Mouse (Mus musculus) midbrain, embryonic 12.5 days (tissue): Measurements from ENCODE around the gene Trf. TPM values are rescaled to one million over a fixed set of nuclear protein-coding genes. Genes with fewer than 3 reads are reported as not detected.

Source experiments
- ATAC-seq: fragments of 200-750 bp; cut with Nextera tagmentation; 2 replicates; pipeline ENCODE4 v1.8.0; 2017; ENCODE audit warnings: low read depth, moderate TSS enrichment, moderate library complexity; ENCODE audit not compliant: low FRiP score
- H3K27ac ChIP-seq: fragments of 300-500 bp; sonication (generic); replicated peaks from 2 replicates; pipeline ENCODE4 v1.5.1; 2016; ENCODE audit warnings: mild to moderate bottlenecking
- H3K27me3 ChIP-seq: fragments of 300-500 bp; sonication (generic); 2 replicates; pipeline ENCODE4 v1.6.1; 2016; ENCODE audit warnings: mild to moderate bottlenecking
- H3K36me3 ChIP-seq: fragments of 300-500 bp; sonication (generic); 2 replicates; pipeline ENCODE4 v1.6.1; 2016
- H3K4me1 ChIP-seq: fragments of 300-500 bp; sonication (generic); 2 replicates; pipeline ENCODE4 v1.6.1; 2016
- H3K4me2 ChIP-seq: fragments of 300-500 bp; sonication (generic); replicated peaks from 2 replicates; pipeline ENCODE4 v1.6.1; 2016; ENCODE audit warnings: mild to moderate bottlenecking, moderate library complexity
- H3K4me3 ChIP-seq: fragments of 300-500 bp; sonication (generic); 2 replicates; pipeline ENCODE4 v1.5.1; 2016; ENCODE audit warnings: mild to moderate bottlenecking
- H3K9ac ChIP-seq: fragments of 300-500 bp; sonication (generic); replicated peaks from 2 replicates; pipeline ENCODE4 v1.6.1; 2016; ENCODE audit warnings: mild to moderate bottlenecking, moderate library complexity
- H3K9me3 ChIP-seq: fragments of 300-500 bp; sonication (generic); 2 replicates; pipeline ENCODE4 v1.6.1; 2016; ENCODE audit warnings: mild to moderate bottlenecking
- WGBS: fragments of 180-500 bp; shearing (Covaris S2); methylation state at CpG from one replicate; pipeline ENCODE4 v1.1.7; 2016; 5-methylcytosine and 5-hydroxymethylcytosine counted together
- polyA plus RNA-seq: library from polyadenylated mRNA; unstranded; fragments of >200 nt; fragmentation: Nextera tagmentation; extraction: Ambion mirVana; gene quantifications from 2 replicates; pipeline ENCODE4 v1.2.1, GENCODE M21; 2016

The Trf gene
- 16.9 and 20.6 TPM in 2 replicates for polyA plus RNA-seq

DNA sequence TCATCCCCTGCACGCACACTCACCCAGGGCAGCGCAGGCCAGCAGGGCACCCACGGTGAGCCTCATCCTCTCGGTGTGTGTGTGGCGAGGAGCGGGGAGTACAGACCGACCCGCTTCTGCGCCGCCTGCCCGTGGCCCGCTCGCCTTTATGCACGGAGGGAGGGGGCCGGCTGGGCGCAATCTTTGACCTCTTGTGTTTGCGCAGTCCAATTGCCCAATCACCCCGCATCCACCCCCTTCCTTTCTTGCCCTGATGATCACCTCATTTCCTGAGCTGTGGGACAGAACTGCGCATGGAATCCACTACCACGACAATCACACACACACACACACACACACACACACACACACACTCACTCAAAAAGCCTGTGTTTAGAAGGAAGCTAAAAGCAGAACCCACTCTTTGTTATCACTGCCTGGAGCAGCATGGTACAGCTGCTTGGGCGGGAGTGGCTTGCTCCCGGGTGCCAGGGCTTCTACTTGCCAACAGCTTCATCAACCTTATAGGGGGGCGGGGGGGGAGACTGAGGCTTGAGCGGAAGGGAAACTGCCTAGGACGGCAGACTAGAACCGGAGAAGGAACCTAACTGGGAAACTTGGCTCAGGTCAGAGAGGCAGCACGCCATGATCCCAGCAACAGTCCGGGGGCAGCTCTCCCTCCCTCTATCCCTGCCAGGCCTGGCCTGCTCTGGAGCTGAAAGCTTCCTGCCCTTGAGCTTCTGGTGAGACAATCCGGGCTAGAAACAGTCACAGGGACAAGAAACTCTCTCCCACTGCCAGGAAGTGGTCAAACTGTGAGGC, at the start of gene Trf, which contains the start of gene Gm20425:
Trf (minus strand) TSS at position 294 of the 801 bp plus-strand sequence.
Gm20425 (minus strand) TSS at position 157 of the 801 bp plus-strand sequence.
- H3K9ac ChIP-seq, result 0 out of 2 replicates have a peak within 1 kb of the TSS, but pooled peaks have one; percentile 11
- WGBS, result 61% methylated on average over 27 of the region's 29 CpGs
- H3K9me3 ChIP-seq, result no peaks in the 10 kb centered on the region
- 0 out of 2 replicates have a peak, but pooled peaks have one; percentile 19 for ATAC-seq
- no peaks in the 10 kb centered on the region for H3K36me3 ChIP-seq
- peak within 1 kb of the TSS; percentile 26 for H3K4me2 ChIP-seq
- H3K27ac ChIP-seq, result no peak within 1 kb of the TSS
- H3K4me3 ChIP-seq, result no peak within 1 kb of the TSS
- peaks cover 10% of the 10 kb centered on the region for H3K4me1 ChIP-seq
- no peaks in the 10 kb centered on the region for H3K27me3 ChIP-seq

GRCm38 (mm10) chr9:103276876-103277275, 46.6 kb upstream of the Trf start:
- no peaks in the 10 kb centered on the region for H3K9me3 ChIP-seq
- no peaks in the 10 kb centered on the region for H3K27me3 ChIP-seq
- H3K4me1 ChIP-seq, result no peaks in the 10 kb centered on the region
- H3K9ac ChIP-seq, result no peak overlapping the region
- no peak overlapping the region for H3K4me2 ChIP-seq
- H3K4me3 ChIP-seq, result no peak overlapping the region
- no peaks in the 10 kb centered on the region for H3K36me3 ChIP-seq
- ATAC-seq, result no peak
- H3K27ac ChIP-seq, result no peak overlapping the region
- whole genome bisulfite sequencing, result 87% methylated on average over 6 of the region's 6 CpGs

DNA sequence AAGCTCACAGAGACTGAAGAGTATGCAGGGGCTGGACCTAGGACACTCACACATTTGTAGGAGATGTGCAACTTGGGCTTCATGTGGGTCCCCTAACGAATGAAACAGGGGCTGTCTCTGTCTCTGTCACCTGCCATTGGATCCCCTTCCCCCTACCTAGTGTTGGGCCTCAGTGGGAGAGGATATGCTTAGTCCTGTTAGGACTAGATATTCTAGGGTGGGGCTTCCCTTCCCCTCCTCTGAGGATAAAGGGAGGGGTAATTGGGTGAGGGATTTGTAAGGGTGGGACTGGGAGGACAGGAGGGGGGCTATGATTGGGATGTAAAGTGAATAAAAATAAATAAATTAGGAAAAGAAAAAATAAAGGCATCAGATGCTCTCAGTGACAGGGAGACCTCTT, 45.4 kb upstream of the Trf start:
- no peak overlapping the region for H3K27ac ChIP-seq
- H3K4me1 ChIP-seq, result no peaks in the 10 kb centered on the region
- H3K9ac ChIP-seq, result no peak overlapping the region
- no peaks in the 10 kb centered on the region for H3K27me3 ChIP-seq
- no peak overlapping the region for H3K4me2 ChIP-seq
- no peaks in the 10 kb centered on the region for H3K9me3 ChIP-seq
- H3K4me3 ChIP-seq, result no peak overlapping the region
- no peak for ATAC-seq
- 73% methylated on average over 1 of the region's 1 CpGs for WGBS
- no peaks in the 10 kb centered on the region for H3K36me3 ChIP-seq

DNA sequence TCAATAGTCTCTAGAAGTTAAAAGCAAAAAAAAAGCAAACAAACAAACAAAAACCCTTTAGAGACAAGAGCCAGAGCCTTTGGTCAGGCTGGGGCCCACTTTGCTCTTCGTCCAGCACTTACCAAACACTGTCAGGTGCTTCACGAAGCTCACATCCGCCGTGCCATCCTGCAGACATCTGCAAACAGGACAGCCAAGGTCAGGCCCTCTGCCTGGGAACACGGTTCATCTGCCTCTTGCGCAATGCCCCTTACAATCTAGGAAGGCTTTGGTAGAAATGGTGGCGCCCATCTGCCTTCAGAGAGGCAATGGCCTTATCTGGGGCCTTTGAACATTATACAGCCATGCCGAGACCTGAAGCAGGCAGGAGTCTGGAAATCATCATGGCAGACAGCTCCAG, 44.6 kb upstream of the Trf start:
- no peak for ATAC-seq
- 90% methylated on average over 8 of the region's 8 CpGs for WGBS
- Histone ChIP-seq H3K36me3 (no peaks in the 10 kb centered on the region), H3K27me3 (no peaks in the 10 kb centered on the region), H3K9ac (no peak overlapping the region), H3K4me2 (no peak overlapping the region), H3K27ac (no peak overlapping the region), H3K9me3 (no peaks in the 10 kb centered on the region), H3K4me3 (no peak overlapping the region), H3K4me1 (no peaks in the 10 kb centered on the region)

DNA sequence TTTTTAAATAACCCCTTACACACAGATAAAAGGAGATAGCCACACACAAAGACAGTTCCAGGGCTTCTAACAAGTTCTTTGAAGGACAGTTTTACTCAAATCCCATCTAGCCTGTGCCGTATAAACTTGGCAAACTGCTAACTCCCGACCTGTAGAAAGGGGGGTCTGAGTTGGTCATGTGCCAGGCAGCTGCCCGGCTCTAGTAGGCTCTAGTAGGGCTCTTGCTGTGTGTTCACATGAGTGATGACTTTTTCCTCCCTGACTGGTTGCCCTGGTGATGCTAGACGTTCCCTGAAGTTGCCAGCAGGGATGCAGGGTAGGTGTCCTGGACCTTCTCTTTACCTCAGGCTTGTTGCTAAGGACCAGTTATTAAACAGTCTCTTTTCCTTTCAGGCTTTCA, 40.9 kb upstream of the Trf start:
- no peak overlapping the region for H3K27ac ChIP-seq
- H3K4me2 ChIP-seq, result no peak overlapping the region
- no peak overlapping the region for H3K4me3 ChIP-seq
- H3K9ac ChIP-seq, result no peak overlapping the region
- no peaks in the 10 kb centered on the region for H3K36me3 ChIP-seq
- H3K27me3 ChIP-seq, result no peaks in the 10 kb centered on the region; the same call in 1 of the 2 replicates
- 44% methylated on average over 4 of the region's 4 CpGs for WGBS
- no peak for ATAC-seq
- no peaks in the 10 kb centered on the region for H3K9me3 ChIP-seq
- H3K4me1 ChIP-seq, result no peaks in the 10 kb centered on the region

GRCm38 (mm10) chr9:103265778-103266177, 35.5 kb upstream of the Trf start:
- H3K4me1 ChIP-seq, result no peaks in the 10 kb centered on the region
- H3K4me3 ChIP-seq, result no peak overlapping the region
- H3K27me3 ChIP-seq, result no peaks in the 10 kb centered on the region; the same call in 1 of the 2 replicates
- ATAC-seq, result no peak
- H3K9me3 ChIP-seq, result no peaks in the 10 kb centered on the region
- H3K9ac ChIP-seq, result no peak overlapping the region
- WGBS, result 88% methylated on average over 4 of the region's 4 CpGs
- H3K27ac ChIP-seq, result no peak overlapping the region
- H3K4me2 ChIP-seq, result no peak overlapping the region
- no peaks in the 10 kb centered on the region for H3K36me3 ChIP-seq

DNA sequence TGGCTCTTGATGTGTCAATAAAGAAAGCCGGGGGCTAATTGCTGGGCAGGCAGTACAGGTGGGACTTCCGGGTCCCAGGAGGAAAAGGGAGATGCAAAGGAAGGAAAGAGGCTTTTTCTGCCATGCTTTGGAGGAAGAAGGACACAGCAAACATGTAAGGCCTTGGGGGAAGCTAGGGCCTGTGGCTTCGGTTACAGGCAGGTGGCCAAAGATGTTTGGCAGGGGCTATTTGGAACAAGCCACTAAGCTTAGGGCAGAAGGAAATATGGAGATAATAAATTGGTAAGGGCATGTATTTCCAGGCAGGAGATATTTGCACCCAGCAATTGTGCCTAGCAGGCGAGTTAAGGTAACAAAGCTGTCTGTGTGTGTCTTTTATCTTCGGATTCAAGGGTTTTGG, 22.7 kb upstream of the Trf start:
- no peak overlapping the region for H3K4me2 ChIP-seq
- H3K4me3 ChIP-seq, result no peak overlapping the region
- no peaks in the 10 kb centered on the region for H3K36me3 ChIP-seq
- no peak overlapping the region for H3K27ac ChIP-seq
- ATAC-seq, result no peak
- no peak overlapping the region for H3K9ac ChIP-seq
- 88% methylated on average over 5 of the region's 5 CpGs for WGBS
- no peaks in the 10 kb centered on the region for H3K27me3 ChIP-seq
- no peaks in the 10 kb centered on the region for H3K4me1 ChIP-seq
- no peaks in the 10 kb centered on the region for H3K9me3 ChIP-seq

- H3K27me3 ChIP-seq, result no peaks in the 10 kb centered on the region
- H3K27ac ChIP-seq, result no peak overlapping the region
- ATAC-seq, result no peak
- H3K36me3 ChIP-seq, result no peaks in the 10 kb centered on the region
- H3K4me2 ChIP-seq, result no peak overlapping the region
- H3K4me3 ChIP-seq, result no peak overlapping the region
- no peaks in the 10 kb centered on the region for H3K9me3 ChIP-seq
- no peak overlapping the region for H3K9ac ChIP-seq
- 61% methylated on average over 4 of the region's 4 CpGs for WGBS
- no peaks in the 10 kb centered on the region for H3K4me1 ChIP-seq
Measured at GRCm38 (mm10) chr9:103248618-103249017, 18.4 kb upstream of the Trf start.

GRCm38 (mm10) chr9:103246526-103247168, 16.4 kb upstream of the Trf start:
- H3K4me1 ChIP-seq, result no peaks in the 10 kb centered on the region
- no peaks in the 10 kb centered on the region for H3K36me3 ChIP-seq
- H3K27ac ChIP-seq, result no peak overlapping the region
- no peak overlapping the region for H3K9ac ChIP-seq
- H3K4me3 ChIP-seq, result no peak overlapping the region
- H3K4me2 ChIP-seq, result no peak overlapping the region
- no peaks in the 10 kb centered on the region for H3K27me3 ChIP-seq
- ATAC-seq, result no peak
- WGBS, result 89% methylated on average over 8 of the region's 8 CpGs
- no peaks in the 10 kb centered on the region for H3K9me3 ChIP-seq

- Histone ChIP-seq H3K27ac (no peak overlapping the region), H3K27me3 (no peaks in the 10 kb centered on the region), H3K36me3 (no peaks in the 10 kb centered on the region), H3K4me1 (no peaks in the 10 kb centered on the region), H3K4me2 (no peak overlapping the region), H3K4me3 (no peak overlapping the region), H3K9ac (no peak overlapping the region), H3K9me3 (no peaks in the 10 kb centered on the region)
- no peak for ATAC-seq
- WGBS, result 93% methylated on average over 4 of the region's 4 CpGs
Measured at GRCm38 (mm10) chr9:103243640-103244039, 13.4 kb upstream of the Trf start.

- no peaks in the 10 kb centered on the region for H3K4me1 ChIP-seq
- H3K27me3 ChIP-seq, result no peaks in the 10 kb centered on the region
- no peak overlapping the region for H3K9ac ChIP-seq
- H3K36me3 ChIP-seq, result no peaks in the 10 kb centered on the region
- 83% methylated on average over 2 of the region's 2 CpGs for WGBS
- no peak overlapping the region for H3K4me2 ChIP-seq
- no peak overlapping the region for H3K27ac ChIP-seq
- no peaks in the 10 kb centered on the region for H3K9me3 ChIP-seq
- no peak for ATAC-seq
- H3K4me3 ChIP-seq, result no peak overlapping the region
Measured at GRCm38 (mm10) chr9:103241206-103241605, 11.0 kb upstream of the Trf start.

DNA sequence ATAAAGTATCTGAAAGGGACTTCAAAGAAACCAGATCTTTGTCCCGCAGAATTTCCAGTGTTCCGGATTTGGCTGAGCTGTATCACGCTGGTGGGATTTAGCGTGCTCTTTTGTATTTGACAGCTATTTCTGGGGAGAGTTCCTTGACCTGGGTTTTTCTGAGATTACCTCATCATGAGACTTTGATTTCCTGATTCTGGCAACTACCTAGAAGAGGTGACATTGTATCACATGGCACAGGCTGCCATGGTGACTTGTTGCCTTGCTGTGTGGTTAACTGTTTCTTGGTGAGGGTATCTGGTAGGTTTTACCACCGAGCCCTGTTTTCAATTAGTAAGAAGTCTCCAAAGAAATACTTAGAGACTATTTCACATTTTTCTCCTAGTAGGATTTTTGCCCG, 9.2 kb upstream of the Trf start:
- H3K9me3 ChIP-seq, result no peaks in the 10 kb centered on the region
- no peak overlapping the region for H3K4me2 ChIP-seq
- peaks cover 4% of the 10 kb centered on the region; the same call in 1 of the 2 replicates for H3K4me1 ChIP-seq
- no peak overlapping the region for H3K4me3 ChIP-seq
- H3K27me3 ChIP-seq, result no peaks in the 10 kb centered on the region
- no peak overlapping the region for H3K27ac ChIP-seq
- 84% methylated on average over 6 of the region's 6 CpGs for WGBS
- ATAC-seq, result no peak
- H3K9ac ChIP-seq, result no peak overlapping the region
- H3K36me3 ChIP-seq, result no peaks in the 10 kb centered on the region
